Mouse (Mus musculus): ENCODE measurements around the gene Srrm4.
A peak's percentile ranks its signal among the peaks of the same experiment; 100 is the strongest.

Srrm4 gene

DNA sequence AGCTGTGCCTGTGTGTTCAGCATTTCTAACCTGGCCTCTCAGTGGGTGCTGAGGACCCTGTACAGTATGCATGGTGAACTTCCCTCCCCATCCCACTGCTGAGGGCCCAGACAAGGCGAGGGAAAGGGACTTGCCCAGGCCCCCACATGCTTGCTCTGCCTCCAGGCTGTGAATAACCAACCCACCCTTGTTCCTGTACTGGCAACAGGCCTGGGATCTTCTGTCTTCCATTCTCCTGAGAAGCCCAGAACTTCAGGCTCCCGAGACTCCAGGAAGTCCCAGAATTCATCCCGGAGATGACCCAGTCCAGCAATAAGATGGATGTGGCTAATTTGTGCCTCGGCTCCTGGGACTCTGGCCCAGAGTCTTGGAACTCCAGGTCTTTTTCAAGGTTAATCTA, 105.5 kb downstream of the Srrm4 start:
- DNase-seq: no peak

DNA sequence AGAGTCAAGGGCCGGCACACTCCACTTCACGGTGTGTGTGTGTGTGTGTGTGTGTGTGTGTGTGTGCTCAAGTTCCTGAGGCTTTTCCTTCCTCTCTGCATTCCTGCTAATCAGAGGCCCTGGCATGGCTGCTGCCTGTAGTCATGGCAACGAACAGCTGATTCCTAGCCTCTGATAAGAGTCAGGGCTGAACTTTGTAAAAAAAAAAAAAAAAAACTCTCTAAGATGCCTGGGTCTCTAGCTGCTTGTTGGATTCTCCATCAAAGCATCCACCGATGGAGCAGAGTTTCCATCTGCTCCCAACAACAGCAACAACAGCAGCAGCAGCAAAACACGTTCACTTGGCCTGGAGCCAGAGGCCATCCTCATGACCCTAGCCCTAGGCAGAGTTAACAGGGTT, 106.5 kb downstream of the Srrm4 start:
- DNase-seq: no peak

- no peak for DNase-seq
These were observed 107.4 kb downstream of the Srrm4 start for GRCm38 (mm10) chr5:116484236-116484635.

DNA sequence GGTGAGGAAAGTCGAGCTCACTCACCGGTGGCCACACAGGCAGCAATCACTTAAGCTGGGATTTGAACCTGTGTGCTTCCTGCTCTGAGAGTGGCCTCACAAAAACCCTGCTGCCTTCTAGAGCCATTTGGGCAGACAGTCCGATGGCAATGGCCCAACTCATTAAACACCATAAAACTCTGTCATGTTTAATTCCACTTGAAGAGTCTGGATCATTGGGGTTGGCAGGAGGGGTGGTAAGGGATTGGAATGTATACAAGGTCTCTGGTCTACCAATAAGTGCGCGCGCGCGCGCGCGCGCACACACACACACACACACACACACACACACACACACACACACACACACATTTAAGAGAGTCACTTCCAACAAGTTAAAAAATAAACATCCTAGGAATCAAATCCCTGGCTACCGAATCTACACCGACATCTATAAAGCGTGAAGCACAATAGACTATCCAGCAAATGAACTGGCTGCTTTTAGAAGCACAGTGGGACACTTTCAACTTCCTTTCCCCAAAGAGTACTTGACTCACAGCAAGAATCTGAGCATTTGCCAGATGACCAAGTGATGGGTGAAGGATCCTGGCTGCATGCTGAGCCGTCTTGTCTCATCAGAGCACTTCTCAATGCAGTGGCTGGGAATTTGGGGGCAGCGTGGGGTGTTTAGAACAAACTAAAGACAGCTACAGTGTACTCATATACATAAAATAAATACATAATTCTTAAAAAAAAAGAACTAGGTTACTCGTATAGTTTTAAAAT, 112.8 kb downstream of the Srrm4 start:
- DNase-seq: no peak

DNA sequence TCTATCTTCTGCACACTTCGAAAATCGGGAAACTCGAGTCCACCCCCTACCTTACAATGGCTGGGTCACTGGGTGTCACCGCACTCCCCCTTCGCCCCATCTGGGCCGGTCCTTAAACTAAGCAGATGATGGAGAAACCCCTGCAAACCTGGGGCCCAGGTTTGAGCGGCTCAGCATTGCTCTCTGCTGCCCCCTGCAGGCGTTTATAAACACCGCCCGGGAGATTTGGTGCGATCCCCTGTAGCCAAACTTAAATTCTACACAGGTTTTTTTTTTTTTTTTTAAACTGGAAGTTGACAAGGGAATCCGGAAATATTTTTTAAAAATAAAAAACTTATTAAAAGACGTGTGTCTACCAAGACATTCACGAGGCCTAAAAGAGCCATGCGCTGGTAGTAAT, 115.6 kb downstream of the Srrm4 start:
- DNase-seq: peak; percentile 28

DNA sequence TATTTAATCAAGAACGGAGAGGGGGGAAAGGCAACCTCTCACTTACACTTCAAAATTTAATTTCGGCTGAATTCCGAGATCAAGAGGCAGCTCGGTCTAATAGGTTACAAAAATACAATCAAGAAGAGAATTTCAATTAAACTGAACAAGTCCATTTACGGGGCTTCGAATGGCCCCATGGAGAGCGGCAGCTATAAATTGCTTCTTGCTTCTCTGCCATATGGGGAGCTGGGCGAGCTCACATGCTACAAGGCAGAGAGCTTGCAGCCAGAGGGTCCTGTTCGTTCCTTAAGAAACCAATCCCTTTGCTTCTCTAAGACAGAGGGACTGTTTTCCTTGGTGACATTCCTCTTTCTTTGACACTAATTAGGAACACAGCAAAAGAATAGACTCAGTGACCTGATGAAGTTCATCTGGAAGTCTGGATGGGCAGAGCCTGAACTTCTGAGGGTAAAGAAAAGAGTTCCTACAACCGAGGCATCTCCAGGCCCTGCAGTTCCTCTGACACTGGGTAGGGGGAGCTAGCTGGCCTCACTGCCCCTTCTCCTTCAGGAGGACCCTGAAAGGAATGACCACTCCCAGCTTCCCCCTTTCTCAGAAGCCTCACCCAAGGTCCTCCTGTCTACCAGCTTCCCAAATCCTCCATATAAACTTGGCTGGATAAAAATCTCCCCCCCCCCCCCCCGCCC, 130.1 kb downstream of the Srrm4 start:
- DNase-seq: no peak

DNA sequence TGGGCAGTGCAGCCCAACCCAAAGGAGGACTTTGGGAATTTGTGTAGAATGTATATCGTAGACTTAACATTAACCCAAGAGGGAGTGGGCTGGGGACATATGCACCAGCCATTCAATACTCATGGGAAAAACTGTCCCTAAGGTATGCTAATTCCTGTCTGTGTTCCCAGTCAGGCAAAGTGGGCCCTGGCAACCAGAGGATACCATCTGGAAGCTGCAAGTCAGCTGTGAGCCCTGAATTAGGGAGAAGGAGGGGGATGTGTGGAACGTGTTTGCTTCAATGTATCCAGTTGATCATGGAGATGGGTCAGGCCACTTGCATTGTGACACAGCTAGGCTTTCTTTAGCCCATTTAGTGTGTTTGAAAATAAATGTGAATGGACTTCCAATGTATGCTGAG, 131.6 kb downstream of the Srrm4 start:
- no peak for DNase-seq

DNA sequence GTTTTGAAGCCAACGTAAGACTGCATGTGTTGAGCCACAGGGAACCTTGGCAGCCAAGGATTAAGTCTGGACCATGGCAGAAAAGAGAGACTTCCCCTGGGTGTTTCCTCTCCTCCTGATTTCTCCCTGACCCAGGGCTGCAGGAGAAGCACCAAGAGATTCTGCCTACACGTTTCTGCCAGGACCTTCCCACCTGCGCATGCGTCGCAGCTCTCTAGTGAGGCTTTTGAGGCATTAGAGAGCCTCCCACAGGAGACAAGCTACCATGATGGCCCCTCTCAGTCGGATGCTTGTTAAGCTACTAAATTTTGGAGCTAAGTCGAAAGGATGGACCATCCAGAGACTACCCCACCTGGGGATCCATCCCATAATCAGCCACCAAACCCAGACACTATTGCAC, 133.8 kb downstream of the Srrm4 start:
- DNase-seq: no peak

DNA sequence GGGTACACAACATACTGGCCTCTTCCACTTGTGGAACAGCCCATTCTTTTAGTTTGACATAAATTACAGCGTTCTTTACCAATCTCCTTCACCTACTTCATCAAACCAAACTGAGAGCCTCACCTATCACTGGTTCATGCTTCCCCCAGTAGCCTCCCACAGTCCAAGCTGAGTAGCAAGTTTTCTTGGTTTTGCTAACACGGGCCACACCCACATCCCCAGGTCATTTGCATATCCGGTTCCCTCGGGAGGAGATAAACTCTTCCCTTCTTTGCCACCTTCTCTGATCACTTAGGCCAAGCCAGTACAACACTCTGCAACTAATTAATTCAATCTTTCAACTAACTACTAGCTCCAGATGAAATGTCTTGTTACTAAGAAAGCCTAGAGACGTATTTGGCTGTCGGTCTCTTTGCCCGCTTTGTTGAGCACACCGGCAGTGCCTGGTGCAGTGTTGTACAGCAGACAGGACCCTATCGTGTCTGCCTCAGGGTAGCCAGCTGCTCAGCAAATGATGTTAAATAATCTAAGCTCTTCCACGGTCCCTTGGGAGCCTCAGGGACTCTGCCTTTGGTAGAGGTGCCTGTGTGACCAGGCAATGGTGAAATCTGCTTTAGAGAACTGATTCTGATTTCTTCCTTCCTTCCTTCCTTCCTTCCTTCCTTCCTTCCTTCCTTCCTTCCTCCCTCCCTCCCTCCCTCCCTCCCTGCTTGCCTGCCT, 134.7 kb downstream of the Srrm4 start:
- DNase-seq: no peak

DNA sequence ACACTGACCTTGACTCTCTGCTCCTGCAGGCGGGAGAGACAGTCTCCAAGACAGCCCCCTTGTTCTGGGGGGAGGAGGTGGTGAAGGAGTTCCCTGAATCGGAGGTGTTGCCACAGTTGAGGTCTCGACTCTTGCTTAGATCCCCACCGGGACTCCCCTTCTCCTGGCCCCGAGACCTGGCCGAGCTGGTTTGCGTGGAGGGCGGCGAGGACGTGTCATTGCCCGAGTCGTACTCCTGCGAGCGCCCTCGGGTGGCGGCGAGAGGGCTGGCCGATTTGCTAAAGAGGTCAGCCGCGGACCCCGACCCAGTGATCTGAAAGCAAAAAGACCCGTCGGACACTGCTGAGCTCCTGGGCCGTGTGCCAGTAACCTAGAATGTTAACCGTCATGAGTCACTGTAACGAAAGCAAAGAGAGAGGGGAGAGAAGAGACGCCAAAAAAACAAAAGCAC, 138.2 kb downstream of the Srrm4 start:
- peak; percentile 9 for DNase-seq

GRCm38 (mm10) chr5:116450901-116451300, 140.7 kb downstream of the Srrm4 start:
- DNase-seq: no peak

GRCm38 (mm10) chr5:116449522-116450225, 141.9 kb downstream of the Srrm4 start:
- no peak for DNase-seq

- DNase-seq: no peak
These were observed 143.0 kb downstream of the Srrm4 start for GRCm38 (mm10) chr5:116448409-116449191.

DNA sequence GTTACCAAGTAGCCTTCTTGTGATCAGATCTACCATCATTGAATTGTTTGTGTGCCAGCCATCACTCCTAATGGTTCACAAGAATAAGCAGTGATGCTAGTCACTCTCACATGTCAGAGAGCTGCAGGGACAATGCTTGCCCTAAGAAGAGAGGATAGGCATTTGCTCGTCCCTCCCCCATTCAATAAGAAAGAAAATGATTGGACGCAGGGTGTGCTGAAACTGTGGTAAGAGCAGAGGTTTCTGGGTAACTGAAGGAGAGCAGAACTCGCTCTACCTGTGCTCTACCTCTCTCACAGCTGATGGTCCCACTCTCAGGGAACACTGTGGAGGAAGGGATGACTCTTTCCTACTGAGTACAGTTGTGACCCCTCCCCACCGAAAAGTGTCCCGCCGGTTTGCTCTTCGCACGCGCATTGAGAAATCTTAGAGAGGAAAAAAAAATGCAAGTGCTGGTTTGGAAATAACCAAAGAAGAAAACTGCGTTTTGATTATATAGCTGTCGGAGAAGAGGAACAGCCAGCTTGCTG, 143.7 kb downstream of the Srrm4 start:
- no peak for DNase-seq

GRCm38 (mm10) chr5:116446552-116446951, 145.1 kb downstream of the Srrm4 start:
- no peak for DNase-seq

DNA sequence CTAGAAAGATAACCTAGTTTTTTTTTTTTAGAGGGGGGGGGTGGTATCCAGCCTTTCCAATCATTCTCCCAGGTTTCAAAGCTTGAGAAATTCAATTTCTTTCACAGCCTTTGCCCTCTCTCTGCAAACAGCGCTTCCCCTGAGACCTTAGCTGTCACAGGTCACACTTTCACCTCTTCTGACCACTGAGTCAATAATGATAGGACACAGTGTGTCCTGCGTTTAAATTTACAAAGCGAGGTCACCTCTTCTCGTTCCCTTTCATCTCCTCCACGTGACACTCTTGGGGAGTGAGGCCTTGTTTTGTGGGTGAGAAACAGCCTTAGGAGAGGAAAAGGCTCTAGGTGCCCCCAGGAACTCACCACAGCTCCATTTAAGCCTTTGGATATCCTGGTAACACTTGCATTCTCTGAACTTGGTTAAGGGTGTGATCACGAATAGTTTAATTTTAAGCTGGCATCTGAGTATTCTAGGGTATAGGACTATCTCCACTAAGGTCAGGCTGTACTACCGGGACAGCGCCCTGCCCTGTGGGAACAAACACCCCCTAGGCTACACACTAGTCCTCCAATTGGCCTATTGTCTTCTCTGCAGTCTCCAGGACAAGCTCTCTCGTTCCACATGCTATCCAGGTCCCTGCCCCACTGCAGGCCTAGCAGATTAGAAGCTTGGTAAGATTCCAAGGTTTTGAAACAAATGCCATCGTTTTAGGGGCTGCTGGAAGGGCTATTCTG, 145.8 kb downstream of the Srrm4 start:
- no peak for DNase-seq

GRCm38 (mm10) chr5:116444517-116444916, 147.1 kb downstream of the Srrm4 start:
- no peak for DNase-seq

GRCm38 (mm10) chr5:116443459-116443940, 148.1 kb downstream of the Srrm4 start:
- no peak for DNase-seq

GRCm38 (mm10) chr5:116442697-116443458, 148.7 kb downstream of the Srrm4 start:
- DNase-seq: no peak

DNA sequence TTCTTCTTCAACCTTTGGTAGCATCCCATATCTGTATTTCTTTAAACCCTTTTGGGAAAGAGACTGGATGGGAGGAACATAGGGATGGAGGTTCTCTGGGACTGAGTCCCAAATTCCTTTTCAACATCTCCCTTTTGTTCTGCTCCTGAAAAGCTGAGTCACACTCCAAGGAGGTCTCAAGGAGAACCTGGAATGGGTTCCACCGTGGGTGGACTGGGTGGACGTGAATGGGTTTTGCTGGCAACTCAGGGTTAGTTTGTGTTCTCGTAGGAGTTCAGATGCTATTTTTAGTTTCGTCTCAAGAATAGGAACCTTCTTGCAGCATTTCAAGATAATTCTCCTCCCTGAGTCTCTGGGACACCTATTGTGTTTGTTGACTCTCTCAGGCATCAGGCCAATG, 151.4 kb downstream of the Srrm4 start:
- DNase-seq: no peak

All from thymus, postnatal 25 days (tissue).